Comparison of ENCODE assay signal across 24 mouse cellular contexts in the genomic region with DNA sequence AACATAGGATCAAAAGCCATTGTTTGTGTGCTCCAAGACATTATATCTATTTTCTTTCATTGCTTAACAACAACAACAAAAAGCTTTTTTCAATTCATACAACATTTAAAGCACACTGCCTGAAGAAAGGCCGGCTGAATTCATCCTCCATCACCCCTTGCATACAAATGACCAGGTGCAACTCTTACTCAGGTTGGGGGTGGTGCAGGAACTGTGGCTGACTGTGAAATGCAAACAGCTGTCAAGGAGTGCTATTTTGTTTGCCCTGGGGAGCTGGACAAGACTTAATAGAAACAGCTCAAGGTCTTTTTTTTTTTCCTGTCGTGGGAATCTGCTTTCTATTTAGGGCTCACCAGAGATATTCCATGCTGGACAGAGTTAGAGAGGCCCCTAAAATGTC.
DNase-seq lines count a peak whose midpoint lies in the region; ATAC-seq lines count a peak whose summit lies in the region.
"Had no signal": no experiment of that assay in that cellular context is flagged by ENCODE, and none has a peak within 500 bp of the region (broad histone marks: within the 10 kb centered on the region; RNA-seq: fewer than 3 reads in every experiment).

No protein-coding gene starts in this region.

- WGBS in forebrain, embryonic 14.5 days: 14% methylated on average over 2 of the region's 2 CpGs
- 10% methylated on average over 2 of the region's 2 CpGs for WGBS in forebrain, embryonic 16.5 days

- intact Hi-C loops in left cerebral cortex, postnatal 10 days (cut with DNase I): no loop called here

- H3K9ac ChIP-seq in forebrain, embryonic 14.5 days (ENCODE audit: low read length): no peak overlapping the region
- H3K9ac ChIP-seq in forebrain, embryonic 16.5 days (replicated peaks; ENCODE audit: low read depth, low read length): no peak overlapping the region
- H3K9ac ChIP-seq: embryonic facial prominence, embryonic 12.5 days; heart, embryonic 12.5 days had no signal

- H3K27me3 ChIP-seq in forebrain, embryonic 14.5 days (replicated peaks; ENCODE audit: control insufficient read depth, insufficient read depth, low read length): no peaks in the 10 kb centered on the region
- H3K27me3 ChIP-seq in forebrain, embryonic 16.5 days (replicated peaks; ENCODE audit: control insufficient read depth, insufficient read depth, low read length): no peaks in the 10 kb centered on the region
- H3K27me3 ChIP-seq: embryonic facial prominence, embryonic 12.5 days; heart, embryonic 12.5 days had no signal

- no peaks in the 10 kb centered on the region for H3K36me3 ChIP-seq in forebrain, embryonic 14.5 days (ENCODE audit: control insufficient read depth, insufficient read depth, low read length)
- H3K36me3 ChIP-seq in forebrain, embryonic 16.5 days (ENCODE audit: control insufficient read depth, insufficient read depth): no peaks in the 10 kb centered on the region
- H3K36me3 ChIP-seq: embryonic facial prominence, embryonic 12.5 days; heart, embryonic 12.5 days had no signal

- H3K4me2 ChIP-seq in forebrain, embryonic 14.5 days (ENCODE audit: low read length): no peak overlapping the region
- H3K4me2 ChIP-seq in forebrain, embryonic 16.5 days (ENCODE audit: low read length): no peak overlapping the region
- H3K4me2 ChIP-seq: embryonic facial prominence, embryonic 12.5 days; heart, embryonic 12.5 days; liver, embryonic 11.5 days had no signal

- peak; percentile 1 for DNase-seq in forebrain, embryonic 14.5 days (ENCODE audit: low spot score)
- peak; percentile 1 to 12 for DNase-seq in left cerebral cortex, postnatal 10 days (ENCODE audit: extremely low spot score in 1 of 2, low spot score in 2 of 2)
- no peak for DNase-seq in left cerebral cortex, adult 18-20 months (ENCODE audit: low spot score in 2 of 2)
- peak; percentile 2 for DNase-seq in retina, postnatal 1 day
- DNase-seq in retina, embryonic 14.5 days (ENCODE audit: low spot score): no peak
- DNase-seq in kidney, postnatal 4 days: no peak
- DNase-seq: adrenal gland, postnatal 25 days; cerebellum, adult 8-10 months; gastrocnemius, postnatal 10 days; heart, adult 11 months; heart, postnatal 14 days; kidney, adult 2 months; kidney, postnatal 10 days; lung, adult 18-20 months; right cerebral cortex, adult 18-20 months; thymus, postnatal 14 days had no signal

- H3K4me1 ChIP-seq in forebrain, embryonic 14.5 days (ENCODE audit: control insufficient read depth, insufficient read depth, low read length): no peaks in the 10 kb centered on the region
- no peaks in the 10 kb centered on the region for H3K4me1 ChIP-seq in forebrain, embryonic 16.5 days (replicated peaks; ENCODE audit: control insufficient read depth, insufficient read depth, low read length)
- H3K4me1 ChIP-seq: embryonic facial prominence, embryonic 12.5 days; heart, embryonic 12.5 days; megakaryocyte, embryonic 14.5 days had no signal

- H3K4me3 ChIP-seq in forebrain, embryonic 14.5 days (ENCODE audit: low read depth, low read length): no peak overlapping the region
- no peak overlapping the region for H3K4me3 ChIP-seq in forebrain, embryonic 16.5 days (replicated peaks; ENCODE audit: low read length)
- H3K4me3 ChIP-seq: embryonic facial prominence, embryonic 12.5 days; heart, embryonic 12.5 days; megakaryocyte, embryonic 14.5 days; myocyte had no signal

- no peaks in the 10 kb centered on the region for H3K9me3 ChIP-seq in forebrain, embryonic 14.5 days (replicated peaks; ENCODE audit: control insufficient read depth, low read length)
- no peaks in the 10 kb centered on the region for H3K9me3 ChIP-seq in forebrain, embryonic 16.5 days (ENCODE audit: control insufficient read depth, low read length)
- H3K9me3 ChIP-seq: embryonic facial prominence, embryonic 12.5 days; heart, embryonic 12.5 days; megakaryocyte, embryonic 14.5 days had no signal

- H3K27ac ChIP-seq in forebrain, embryonic 14.5 days (ENCODE audit: low read depth, low read length): no peak overlapping the region
- no peak overlapping the region for H3K27ac ChIP-seq in forebrain, embryonic 16.5 days (ENCODE audit: low read length)
- H3K27ac ChIP-seq: embryonic facial prominence, embryonic 12.5 days had no signal

- ATAC-seq in forebrain, embryonic 14.5 days: no peak
- no peak for ATAC-seq in forebrain, embryonic 16.5 days
- ATAC-seq: CD4-positive, CD25-positive, alpha-beta regulatory T cell, adult 4 months; inflammation-experienced regulatory T-cells, adult 6 months had no signal

Comparison
In these comparisons a context has a peak if more than half of its experiments do, and no peak if none do; other contexts are left out.
1. DNase-seq: peak in forebrain, embryonic 14.5 days (single experiment), left cerebral cortex, postnatal 10 days (2 of 2) and retina, postnatal 1 day (single experiment); none in left cerebral cortex, adult 18-20 months (0 of 2), retina, embryonic 14.5 days (single experiment) and kidney, postnatal 4 days (0 of 2).